Mouse (Mus musculus): ENCODE measurements at regions not wholly inside any gene's neighbourhood (a gene's known extent, or its start where the extent isn't known, plus 50 kb on each side); places are given as distances from the start of the nearest gene placed in this dataset.

GRCm38 (mm10) chr3:146348921-146349320 is 55.5 kb upstream of the Ssx2ip start:
- H3K4me2 ChIP-seq: no peak overlapping the region
- H3K9me3 ChIP-seq: no peaks in the 10 kb centered on the region
- H3K27ac ChIP-seq: no peak overlapping the region
- no peak overlapping the region for H3K4me3 ChIP-seq
- no peak overlapping the region for H3K9ac ChIP-seq
- no peaks in the 10 kb centered on the region for H3K36me3 ChIP-seq
- ATAC-seq (ENCODE audit: insufficient number of reproducible peaks, insufficient read depth, low FRiP score, low TSS enrichment, low read depth): no peak
- H3K4me1 ChIP-seq: peaks cover 4% of the 10 kb centered on the region
- no peaks in the 10 kb centered on the region for H3K27me3 ChIP-seq
- WGBS: 83% methylated on average over 8 of the region's 8 CpGs

GRCm38 (mm10) chr3:146349393-146349792 is 55.0 kb upstream of the Ssx2ip start:
- Histone ChIP-seq H3K9me3 (no peaks in the 10 kb centered on the region), H3K36me3 (no peaks in the 10 kb centered on the region), H3K4me2 (no peak overlapping the region), H3K9ac (no peak overlapping the region), H3K27me3 (no peaks in the 10 kb centered on the region), H3K4me1 (peaks cover 4% of the 10 kb centered on the region), H3K4me3 (no peak overlapping the region), H3K27ac (no peak overlapping the region)
- WGBS: 75% methylated on average over 8 of the region's 8 CpGs
- no peak for ATAC-seq (ENCODE audit: insufficient number of reproducible peaks, insufficient read depth, low FRiP score, low TSS enrichment, low read depth)

- no peak for ATAC-seq (ENCODE audit: insufficient number of reproducible peaks, insufficient read depth, low FRiP score, low TSS enrichment, low read depth)
- no peaks in the 10 kb centered on the region for H3K9me3 ChIP-seq
- H3K27me3 ChIP-seq: no peaks in the 10 kb centered on the region
- no peak overlapping the region for H3K27ac ChIP-seq
- H3K4me3 ChIP-seq: no peak overlapping the region
- H3K4me1 ChIP-seq: peaks cover 4% of the 10 kb centered on the region
- H3K4me2 ChIP-seq: no peak overlapping the region
- no peak overlapping the region for H3K9ac ChIP-seq
- WGBS: 91% methylated on average over 9 of the region's 9 CpGs
- no peaks in the 10 kb centered on the region for H3K36me3 ChIP-seq
Observed at GRCm38 (mm10) chr3:146350126-146350525, 54.3 kb upstream of the Ssx2ip start.

- ATAC-seq (ENCODE audit: insufficient number of reproducible peaks, insufficient read depth, low FRiP score, low TSS enrichment, low read depth): no peak
- H3K36me3 ChIP-seq: no peaks in the 10 kb centered on the region
- 90% methylated on average over 1 of the region's 1 CpGs for WGBS
- no peak overlapping the region for H3K9ac ChIP-seq
- H3K4me2 ChIP-seq: no peak overlapping the region
- no peaks in the 10 kb centered on the region for H3K4me1 ChIP-seq
- H3K9me3 ChIP-seq: no peaks in the 10 kb centered on the region
- H3K27ac ChIP-seq: no peak overlapping the region
- H3K27me3 ChIP-seq: no peaks in the 10 kb centered on the region
- H3K4me3 ChIP-seq: no peak overlapping the region
Observed at GRCm38 (mm10) chr3:146351468-146351867, 53.0 kb upstream of the Ssx2ip start.

GRCm38 (mm10) chr3:146352187-146352586 is 52.3 kb upstream of the Ssx2ip start:
- H3K9ac ChIP-seq: no peak overlapping the region
- no peak overlapping the region for H3K4me3 ChIP-seq
- WGBS: 82% methylated on average over 4 of the region's 4 CpGs
- no peaks in the 10 kb centered on the region for H3K4me1 ChIP-seq
- H3K4me2 ChIP-seq: no peak overlapping the region
- no peak for ATAC-seq (ENCODE audit: insufficient number of reproducible peaks, insufficient read depth, low FRiP score, low TSS enrichment, low read depth)
- no peaks in the 10 kb centered on the region for H3K36me3 ChIP-seq
- H3K9me3 ChIP-seq: no peaks in the 10 kb centered on the region
- H3K27me3 ChIP-seq: no peaks in the 10 kb centered on the region
- no peak overlapping the region for H3K27ac ChIP-seq

- 89% methylated on average over 4 of the region's 4 CpGs for WGBS
- Histone ChIP-seq H3K27me3 (no peaks in the 10 kb centered on the region), H3K9ac (no peak overlapping the region), H3K4me3 (no peak overlapping the region), H3K27ac (no peak overlapping the region), H3K36me3 (no peaks in the 10 kb centered on the region), H3K9me3 (no peaks in the 10 kb centered on the region), H3K4me2 (no peak overlapping the region), H3K4me1 (no peaks in the 10 kb centered on the region)
- no peak for ATAC-seq (ENCODE audit: insufficient number of reproducible peaks, insufficient read depth, low FRiP score, low TSS enrichment, low read depth)
Observed at GRCm38 (mm10) chr3:146353961-146354360, 50.5 kb upstream of the Ssx2ip start.
